10 mouse cellular contexts compared by ENCODE assay signal in the genomic region with DNA sequence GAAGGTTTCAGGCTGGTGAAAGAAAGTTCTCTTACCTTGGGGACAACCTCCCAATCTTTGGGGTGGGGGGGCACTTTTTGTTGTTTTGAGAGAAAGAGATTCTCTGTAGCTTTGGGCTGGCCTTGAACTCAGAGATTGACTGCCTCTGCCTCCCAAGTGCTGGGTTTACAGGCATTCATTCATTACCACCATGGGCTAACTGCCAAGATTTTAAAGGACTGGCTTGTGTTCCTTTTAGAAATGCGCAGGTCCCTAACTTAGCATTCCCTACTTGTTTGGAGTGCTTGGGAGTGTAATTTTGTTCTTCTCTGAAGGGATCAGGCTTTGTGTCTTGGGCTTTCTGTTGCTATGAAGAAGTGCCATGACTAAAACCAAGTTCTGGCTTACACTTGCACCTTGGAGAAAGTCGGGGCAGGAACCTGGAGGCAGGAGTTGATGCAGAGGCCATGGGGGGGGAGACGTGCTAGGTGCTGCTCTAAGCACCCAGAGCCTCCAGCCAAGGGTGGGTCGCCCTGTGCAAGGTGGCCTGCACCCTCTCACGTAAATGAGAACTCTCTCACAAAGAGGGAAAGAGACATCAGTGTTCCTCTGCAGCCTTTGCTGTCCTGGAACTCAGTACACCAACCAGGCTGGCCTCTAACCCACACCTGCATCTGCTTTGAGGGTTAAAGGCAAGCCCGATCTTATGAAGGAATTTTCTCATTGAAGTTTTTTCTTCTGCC. TPM values are rescaled to one million over a fixed set of nuclear protein-coding genes. Genes with fewer than 3 reads are reported as not detected.
A peak's percentile ranks its signal among the peaks of the same experiment; 100 is the strongest.
DNase-seq lines count a peak whose midpoint lies in the region; ATAC-seq and TF ChIP-seq lines count a peak whose summit lies in the region.
"Had no signal": no experiment of that assay in that cellular context is flagged by ENCODE, and none has a peak within 500 bp of the region (broad histone marks: within the 10 kb centered on the region; RNA-seq: fewer than 3 reads in every experiment).

No protein-coding gene starts in this region.

- H3K27me3 ChIP-seq in heart, embryonic 10.5 days (ENCODE audit: insufficient read depth, poor library complexity, severe bottlenecking): no peaks in the 10 kb centered on the region
- no peaks in the 10 kb centered on the region for H3K27me3 ChIP-seq in ES-Bruce4 (ENCODE audit: control insufficient read depth, insufficient read depth, low read length, poor library complexity, severe bottlenecking)
- no peaks in the 10 kb centered on the region for H3K27me3 ChIP-seq in forebrain, postnatal 0 days (ENCODE audit: insufficient read depth, low read length)
- H3K27me3 ChIP-seq in liver, embryonic 16.5 days (ENCODE audit: control insufficient read depth, insufficient read depth, low read depth, low read length): no peaks in the 10 kb centered on the region

- no peak for TF ChIP-seq CTCF in ES-Bruce4 (IDR thresholded peaks at IDR 0.05; ENCODE audit: low read depth, low read length)
- TF ChIP-seq CTCF in forebrain, postnatal 0 days (IDR thresholded peaks at IDR 0.05; ENCODE audit: low read depth): no peak

- no peak for TF ChIP-seq EP300 in ES-Bruce4 (IDR thresholded peaks at IDR 0.05; ENCODE audit: insufficient read depth, low read depth, low read length)

- H3K9ac ChIP-seq in ES-Bruce4 (ENCODE audit: low read depth, poor library complexity, severe bottlenecking): peak overlapping the region; percentile 97
- H3K9ac ChIP-seq in forebrain, postnatal 0 days: peak overlapping the region; percentile 86; the same call in 1 of the 2 replicates
- peak overlapping the region; percentile 79 for H3K9ac ChIP-seq in liver, embryonic 16.5 days (ENCODE audit: low read depth, low read length)

- no peak for TF ChIP-seq POLR2A in ES-Bruce4 (IDR thresholded peaks at IDR 0.05; ENCODE audit: insufficient read depth, low read length)

- peaks cover 32% of the 10 kb centered on the region for H3K36me3 ChIP-seq in heart, embryonic 10.5 days
- H3K36me3 ChIP-seq in ES-Bruce4 (ENCODE audit: control insufficient read depth, insufficient read depth, low read length, poor library complexity, severe bottlenecking): peaks cover 33% of the 10 kb centered on the region
- H3K36me3 ChIP-seq in forebrain, postnatal 0 days (ENCODE audit: insufficient read depth): peaks cover 22% of the 10 kb centered on the region
- peaks cover 21% of the 10 kb centered on the region for H3K36me3 ChIP-seq in liver, embryonic 16.5 days (ENCODE audit: control insufficient read depth, insufficient read depth)

- H3K4me1 ChIP-seq in heart, embryonic 10.5 days: peaks cover 16% of the 10 kb centered on the region
- H3K4me1 ChIP-seq in ES-Bruce4 (ENCODE audit: control insufficient read depth, insufficient read depth, low read length): no peaks in the 10 kb centered on the region
- 0 out of 2 replicates have a peak, but pooled peaks cover 7% of the 10 kb centered on the region for H3K4me1 ChIP-seq in forebrain, postnatal 0 days (ENCODE audit: insufficient read depth)
- H3K4me1 ChIP-seq in liver, embryonic 16.5 days (ENCODE audit: control insufficient read depth, low read depth, low read length): peaks cover 12% of the 10 kb centered on the region

- DNase-seq in heart, embryonic 10.5 days (ENCODE audit: low spot score): no peak
- DNase-seq in heart, postnatal 4 days: no peak
- no peak for DNase-seq in forebrain, postnatal 0 days
- DNase-seq in left cerebral cortex, adult 11 months (ENCODE audit: low spot score): no peak
- no peak for DNase-seq in gastrocnemius, adult 18-20 months (ENCODE audit: low spot score)
- DNase-seq in spleen, postnatal 36 days (ENCODE audit: low spot score in 2 of 2): no peak
- DNase-seq: cerebellum, adult 11 months; kidney, adult 11 months had no signal

- peak overlapping the region; percentile 67 for H3K4me2 ChIP-seq in forebrain, postnatal 0 days (ENCODE audit: low read depth)
- H3K4me2 ChIP-seq in liver, embryonic 16.5 days (ENCODE audit: low read depth, low read length): peak overlapping the region; percentile 83

- H3K9me3 ChIP-seq in heart, embryonic 10.5 days: no peaks in the 10 kb centered on the region
- H3K9me3 ChIP-seq in ES-Bruce4 (replicated peaks; ENCODE audit: control insufficient read depth, insufficient read depth, low read length, poor library complexity, severe bottlenecking): no peaks in the 10 kb centered on the region
- no peaks in the 10 kb centered on the region for H3K9me3 ChIP-seq in forebrain, postnatal 0 days (ENCODE audit: low read length)
- H3K9me3 ChIP-seq in liver, embryonic 16.5 days (replicated peaks; ENCODE audit: control insufficient read depth, low read length): no peaks in the 10 kb centered on the region

- ATAC-seq in forebrain, postnatal 0 days: no peak
- ATAC-seq in liver, embryonic 16.5 days (ENCODE audit: low read depth): no peak

- peak overlapping the region; percentile 100; the same call in 1 of the 2 replicates for H3K27ac ChIP-seq in heart, embryonic 10.5 days
- H3K27ac ChIP-seq in ES-Bruce4 (ENCODE audit: insufficient read depth, low read length): peak overlapping the region; percentile 73
- H3K27ac ChIP-seq in forebrain, postnatal 0 days (ENCODE audit: low read depth, low read length): no peak overlapping the region
- H3K27ac ChIP-seq in liver, embryonic 16.5 days (ENCODE audit: low read length): peak overlapping the region; percentile 13; the same call in 1 of the 2 replicates

- H3K4me3 ChIP-seq in heart, embryonic 10.5 days: peak overlapping the region; percentile 96
- peak overlapping the region; percentile 84 for H3K4me3 ChIP-seq in ES-Bruce4 (ENCODE audit: low read depth, low read length)
- peak overlapping the region; percentile 62; the same call in 1 of the 2 replicates for H3K4me3 ChIP-seq in forebrain, postnatal 0 days (ENCODE audit: low read depth, low read length)
- H3K4me3 ChIP-seq in liver, embryonic 16.5 days (ENCODE audit: low read depth, low read length): peak overlapping the region; percentile 83

- 86% methylated on average over 6 of the region's 6 CpGs for WGBS in heart, embryonic 10.5 days
- 71% methylated on average over 6 of the region's 6 CpGs for WGBS in forebrain, postnatal 0 days
- 72% methylated on average over 6 of the region's 6 CpGs for WGBS in liver, embryonic 16.5 days (ENCODE audit: insufficient replicate concordance)

RNA-seq across cellular contexts. Expression of a gene that starts 2.1 kb away (rescaled TPM):
- 1,165 and 1,266 TPM in 2 replicates for polyA plus RNA-seq in heart, embryonic 10.5 days (2016; fragmentation: Nextera tagmentation; extraction: Ambion mirVana)
- total RNA-seq in heart, postnatal 4 days (2021): 100 to 1,000 TPM; 641 to 660 TPM
- polyA plus RNA-seq in ES-Bruce4 (2011; ENCODE audit: insufficient read depth, insufficient read length, low read depth, missing spikeins): 2,572 and 2,592 TPM in 2 replicates
- total RNA-seq in forebrain, postnatal 0 days (2014; rRNA removed): 2,315 and 2,714 TPM in 2 replicates
- 944 and 1,242 TPM in 2 replicates for polyA plus RNA-seq in forebrain, postnatal 0 days (2015; fragmentation: Nextera tagmentation; extraction: Ambion mirVana)
- 732 and 803 TPM in 2 replicates for polyA plus RNA-seq in liver, embryonic 16.5 days (2015; fragmentation: Nextera tagmentation; extraction: Ambion mirVana)
- 100 to 1,000 TPM; 432 to 435 TPM for total RNA-seq in gastrocnemius, adult 18-20 months (2021)

RNA-seq across cellular contexts. Expression of a gene that starts 13.0 kb away (rescaled TPM):
- 0.76 and 1.5 TPM in 2 replicates for polyA plus RNA-seq in heart, embryonic 10.5 days (2016; fragmentation: Nextera tagmentation; extraction: Ambion mirVana)
- under 1 TPM; 0.14 to 0.16 TPM for total RNA-seq in heart, postnatal 4 days (2021)
- polyA plus RNA-seq in ES-Bruce4 (2011; ENCODE audit: insufficient read depth, insufficient read length, low read depth, missing spikeins): 2.9 and 3.2 TPM in 2 replicates
- 30.2 and 32.6 TPM in 2 replicates for total RNA-seq in forebrain, postnatal 0 days (2014; rRNA removed)
- polyA plus RNA-seq in forebrain, postnatal 0 days (2015; fragmentation: Nextera tagmentation; extraction: Ambion mirVana): 13.5 and 25.0 TPM in 2 replicates
- 0.29 and 0.32 TPM in 2 replicates for polyA plus RNA-seq in liver, embryonic 16.5 days (2015; fragmentation: Nextera tagmentation; extraction: Ambion mirVana)
- total RNA-seq in gastrocnemius, adult 18-20 months (2021): under 1 TPM in 1 of 2 experiments, not detected in 1; 0.14 TPM

RNA-seq across cellular contexts. Expression of a gene that starts 41.5 kb away (rescaled TPM):
- 57.4 and 63.0 TPM in 2 replicates for polyA plus RNA-seq in heart, embryonic 10.5 days (2016; fragmentation: Nextera tagmentation; extraction: Ambion mirVana)
- total RNA-seq in heart, postnatal 4 days (2021): 10 to 100 TPM; 68.5 to 76.5 TPM
- polyA plus RNA-seq in ES-Bruce4 (2011; ENCODE audit: insufficient read depth, insufficient read length, low read depth, missing spikeins): 79.3 and 99.6 TPM in 2 replicates
- 56.2 and 62.8 TPM in 2 replicates for total RNA-seq in forebrain, postnatal 0 days (2014; rRNA removed)
- polyA plus RNA-seq in forebrain, postnatal 0 days (2015; fragmentation: Nextera tagmentation; extraction: Ambion mirVana): 39.8 and 52.9 TPM in 2 replicates
- polyA plus RNA-seq in liver, embryonic 16.5 days (2015; fragmentation: Nextera tagmentation; extraction: Ambion mirVana): 19.9 and 20.7 TPM in 2 replicates
- 10 to 100 TPM; 73.9 to 77.4 TPM for total RNA-seq in gastrocnemius, adult 18-20 months (2021)

RNA-seq across cellular contexts. Expression of a gene that starts 53.9 kb away (rescaled TPM):
- polyA plus RNA-seq in heart, embryonic 10.5 days (2016; fragmentation: Nextera tagmentation; extraction: Ambion mirVana): 9.3 and 12.3 TPM in 2 replicates
- total RNA-seq in heart, postnatal 4 days (2021): 1 to 10 TPM; 1.3 to 1.6 TPM
- 2.2 and 2.9 TPM in 2 replicates for polyA plus RNA-seq in ES-Bruce4 (2011; ENCODE audit: insufficient read depth, insufficient read length, low read depth, missing spikeins)
- total RNA-seq in forebrain, postnatal 0 days (2014; rRNA removed): 0.71 and 5.0 TPM in 2 replicates
- 0.89 and 0.96 TPM in 2 replicates for polyA plus RNA-seq in forebrain, postnatal 0 days (2015; fragmentation: Nextera tagmentation; extraction: Ambion mirVana)
- 0.74 and 0.89 TPM in 2 replicates for polyA plus RNA-seq in liver, embryonic 16.5 days (2015; fragmentation: Nextera tagmentation; extraction: Ambion mirVana)
- total RNA-seq in gastrocnemius, adult 18-20 months (2021): 1 to 10 TPM; 1.7 to 2.2 TPM
